Mouse (Mus musculus): ENCODE results near the gene Sumo2. TPM values are rescaled to one million over a fixed set of nuclear protein-coding genes. Genes with fewer than 3 reads are reported as not detected.
"Not testable (repeated sequence)": the region's sequence is repeated elsewhere in the genome, so short reads cannot be mapped to it uniquely, and the experiment has no call there.

Gene Sumo2
- polyA plus RNA-seq (2015; fragmentation: Nextera tagmentation; extraction: Ambion mirVana) = 1,265 and 1,278 TPM in 2 replicates

DNA sequence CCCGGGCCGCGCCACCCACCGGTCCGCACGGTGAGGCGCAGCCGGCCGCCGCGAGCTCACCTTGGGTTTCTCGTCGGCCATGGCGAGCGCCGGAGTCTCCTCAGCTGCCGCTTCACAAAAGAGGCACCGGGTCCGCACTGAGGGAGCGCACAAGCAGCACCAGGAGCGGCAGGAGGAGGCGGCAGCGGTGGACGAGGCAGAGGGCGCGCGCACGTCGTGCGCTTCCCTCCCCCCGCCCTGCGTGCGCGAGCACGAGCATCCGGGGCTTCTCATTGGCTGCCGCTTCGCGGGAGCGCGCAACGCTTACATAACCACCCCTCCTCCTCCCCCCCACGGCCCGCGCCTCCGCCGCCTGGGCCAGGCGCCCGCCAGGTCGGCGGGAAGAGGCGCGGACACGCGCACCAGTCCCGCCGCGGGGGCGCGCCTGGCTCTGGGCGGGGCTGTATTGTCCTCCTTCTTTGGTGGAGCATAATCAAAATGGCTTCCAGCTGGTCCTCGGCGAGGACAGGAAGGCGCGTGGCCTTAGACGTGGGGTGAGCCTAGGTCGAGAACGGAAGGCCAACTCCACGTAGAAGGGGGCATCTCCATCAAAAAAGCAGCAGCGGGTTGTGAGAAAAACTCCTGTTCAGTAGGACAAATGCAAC, at the start of gene Sumo2:
TSS of gene Sumo2 (minus strand) at position 239 of the 644 bp plus-strand sequence.
- peak; percentile 99 for DNase-seq (ENCODE audit: low spot score)

DNA sequence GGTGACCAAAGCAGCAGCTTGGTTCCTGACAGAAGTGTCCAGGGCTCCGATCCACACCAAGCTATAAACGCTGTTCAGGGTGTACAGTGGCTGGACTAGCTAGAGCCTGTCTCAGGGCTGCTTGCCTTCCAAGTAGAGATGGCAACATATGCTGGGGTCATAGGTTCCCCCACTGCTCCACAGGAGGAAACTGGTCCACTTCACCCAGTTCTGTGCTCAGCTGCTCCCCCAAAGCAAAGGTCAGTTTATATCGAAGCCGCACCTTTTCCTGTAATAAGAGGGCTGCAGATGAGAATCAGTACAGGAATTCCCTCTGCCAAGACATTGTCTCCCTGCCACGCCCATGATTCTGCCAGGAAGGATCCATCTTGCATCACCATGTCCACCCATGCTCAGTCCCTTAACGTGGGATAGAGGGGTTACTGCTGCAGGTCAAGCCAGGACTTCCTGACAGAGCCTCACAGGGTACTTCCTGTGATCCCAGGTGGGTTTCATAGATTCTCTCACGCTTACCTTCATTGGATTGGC, 49.6 kb upstream of the Sumo2 start:
- no peak for DNase-seq (ENCODE audit: low spot score)

DNA sequence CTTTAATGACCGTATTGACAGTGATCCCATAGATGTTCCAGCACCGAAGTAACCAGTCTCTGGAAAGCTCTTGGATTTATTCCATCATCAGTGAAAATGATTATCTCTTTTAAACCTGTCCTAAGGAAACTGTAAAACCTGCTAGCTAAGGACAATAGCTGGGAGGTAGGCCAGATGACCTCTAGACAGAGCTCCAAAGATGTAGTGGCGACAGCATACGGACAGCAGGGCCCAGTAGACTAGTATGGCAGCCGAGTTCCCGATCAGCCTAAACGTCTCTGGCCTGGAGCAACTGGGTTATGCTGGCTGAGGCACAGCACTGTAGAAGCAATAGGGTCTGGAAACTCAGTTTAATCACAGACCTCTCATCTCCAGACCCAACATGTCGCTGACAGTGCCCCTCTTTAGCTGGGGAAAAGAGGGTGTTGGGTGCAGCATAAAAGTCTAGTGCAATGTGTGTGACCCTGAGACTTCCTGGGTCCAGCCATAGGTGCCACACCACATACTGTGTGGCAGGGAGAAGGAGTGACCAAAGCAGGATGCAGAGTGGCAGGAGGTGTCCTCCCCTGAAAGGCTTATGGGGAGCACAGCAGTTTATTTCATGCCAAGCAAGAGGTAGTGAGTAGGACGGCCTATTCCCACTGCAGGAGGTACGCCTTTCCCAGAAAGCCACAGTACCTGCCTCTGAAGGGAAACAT, 48.4 kb upstream of the Sumo2 start:
- no peak for DNase-seq (ENCODE audit: low spot score)

DNA sequence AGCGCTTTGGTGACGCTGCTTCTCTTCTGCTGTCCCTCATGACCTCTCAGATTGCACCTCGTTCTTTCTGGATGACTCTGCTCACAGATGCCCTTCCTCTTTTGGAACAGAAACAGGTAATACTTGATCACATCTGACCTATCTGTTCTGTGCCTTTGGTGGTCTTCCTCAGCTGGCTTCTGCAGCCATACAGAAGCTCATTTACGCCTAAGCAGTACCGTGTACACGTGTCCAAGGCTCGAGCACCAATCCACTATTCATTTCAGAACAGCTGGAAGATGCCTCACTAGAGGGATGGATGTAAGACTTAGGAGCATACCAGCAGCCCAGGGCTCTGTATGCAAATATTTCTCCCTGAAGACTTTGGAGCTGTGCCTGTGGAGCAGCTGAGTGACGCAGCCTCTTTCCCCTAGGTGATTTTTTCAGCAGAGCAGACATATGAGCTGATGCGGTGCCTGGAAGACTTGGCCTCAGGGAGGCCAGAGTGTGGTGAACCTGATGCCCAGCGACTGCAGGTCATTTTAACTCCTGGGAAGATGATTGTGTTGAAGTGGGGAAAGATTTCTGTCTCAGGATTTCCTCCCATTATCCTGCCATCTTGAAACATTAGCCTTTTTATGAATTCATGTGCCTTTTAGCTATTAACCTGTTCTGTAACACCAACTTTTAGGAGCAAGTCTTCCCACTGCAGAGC, 47.0 kb upstream of the Sumo2 start:
- no peak for DNase-seq (ENCODE audit: low spot score)

DNA sequence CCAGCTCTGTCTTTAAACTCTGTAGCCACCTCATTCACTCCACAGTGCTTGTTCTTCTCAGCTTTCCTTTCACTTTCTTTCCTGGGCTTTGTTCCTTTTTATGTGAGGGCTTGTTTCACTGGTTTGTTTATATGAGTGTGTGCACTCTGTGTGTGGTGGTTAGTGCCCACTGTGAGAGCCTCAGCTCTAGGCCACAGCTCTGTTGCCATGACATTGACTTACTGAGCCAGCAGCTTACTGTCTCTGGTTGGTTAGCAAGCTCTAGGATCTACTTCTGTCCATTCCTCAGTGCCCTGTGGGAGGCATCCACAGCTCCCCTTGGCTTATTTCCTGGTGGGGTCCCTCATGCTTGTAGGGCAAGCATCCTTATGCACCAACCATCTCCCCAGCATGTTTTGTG, 43.0 kb upstream of the Sumo2 start:
- no peak for DNase-seq (ENCODE audit: low spot score)

DNA sequence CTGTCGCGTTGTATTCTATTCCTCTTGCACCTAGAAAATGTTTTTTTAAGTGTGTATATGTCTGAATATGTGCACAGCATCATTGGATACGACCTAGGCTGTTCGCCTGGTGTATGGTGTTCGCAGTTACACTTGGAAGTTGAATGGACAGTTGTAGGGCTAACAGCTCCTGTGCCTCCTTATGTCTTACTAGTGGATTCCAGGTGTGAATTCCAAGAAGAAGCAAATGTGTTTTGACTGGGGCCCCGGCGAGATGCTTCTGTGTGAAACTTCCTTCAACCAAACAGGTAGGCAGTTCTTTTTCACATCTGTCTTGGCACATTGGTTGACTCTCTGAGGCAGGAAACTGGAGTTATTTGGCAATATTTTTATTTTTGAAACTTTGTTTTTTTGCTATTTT, 28.9 kb upstream of the Sumo2 start:
- no peak for DNase-seq (ENCODE audit: low spot score)

DNA sequence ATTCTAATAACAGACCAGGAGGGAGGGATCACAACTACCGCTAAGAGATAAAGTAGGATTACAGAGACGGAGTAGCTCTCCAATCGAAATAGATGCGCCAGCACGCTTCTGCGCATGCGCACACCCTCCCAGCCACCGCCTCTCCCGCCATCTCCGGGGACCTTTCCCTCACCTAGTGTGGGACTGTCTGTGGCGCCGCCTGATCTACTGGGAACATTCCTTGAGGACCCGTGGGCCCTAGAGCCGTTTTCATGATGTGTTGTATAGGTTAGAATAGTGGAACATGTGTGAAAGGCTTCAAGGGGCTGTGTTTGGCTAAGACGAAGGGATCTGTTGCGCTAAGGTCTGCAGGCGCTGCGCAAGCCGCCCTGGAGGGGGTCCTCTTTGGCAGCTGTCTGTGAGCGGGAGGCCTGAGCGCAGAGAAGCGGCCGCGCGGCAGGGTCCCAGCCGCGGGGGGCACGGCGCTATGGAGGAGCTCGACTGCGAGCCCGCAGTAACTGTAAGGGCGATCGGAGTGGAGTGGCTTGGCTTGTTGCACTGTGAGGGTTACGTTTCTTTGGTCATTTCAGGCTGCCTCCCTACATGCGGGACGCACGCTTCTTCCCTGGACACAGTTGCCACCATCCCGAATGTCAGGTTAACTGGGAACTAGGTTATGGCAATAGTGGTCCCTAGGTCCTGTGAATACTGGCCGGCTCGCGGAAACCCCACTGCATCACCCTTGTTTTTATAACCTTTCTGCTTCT, 28.2 kb upstream of the Sumo2 start, which contains the start of gene Nup85:
TSS of gene Nup85 (plus strand) at position 371 of the 746 bp plus-strand sequence.
- DNase-seq (ENCODE audit: low spot score) = peak; percentile 97

DNA sequence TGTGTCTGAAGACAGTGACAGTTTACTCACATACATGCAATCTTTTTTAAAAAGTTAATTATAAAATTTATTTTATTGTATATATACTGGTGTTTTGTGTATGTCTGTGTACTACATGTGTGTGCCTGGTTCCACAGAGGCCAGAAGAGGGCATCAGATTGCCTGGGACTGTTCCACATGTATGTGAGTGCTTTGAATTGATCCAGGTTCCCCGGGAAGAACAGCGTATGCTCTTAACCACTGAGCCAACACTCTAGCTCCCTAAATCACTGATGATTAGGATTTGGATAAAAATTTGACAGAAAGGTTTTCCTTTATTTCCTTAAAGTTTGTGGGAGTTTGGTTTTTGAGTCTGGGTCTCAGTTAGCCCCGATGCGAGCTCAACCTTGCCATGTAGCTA, 27.3 kb upstream of the Sumo2 start:
- DNase-seq (ENCODE audit: low spot score) = peak; percentile 17

DNA sequence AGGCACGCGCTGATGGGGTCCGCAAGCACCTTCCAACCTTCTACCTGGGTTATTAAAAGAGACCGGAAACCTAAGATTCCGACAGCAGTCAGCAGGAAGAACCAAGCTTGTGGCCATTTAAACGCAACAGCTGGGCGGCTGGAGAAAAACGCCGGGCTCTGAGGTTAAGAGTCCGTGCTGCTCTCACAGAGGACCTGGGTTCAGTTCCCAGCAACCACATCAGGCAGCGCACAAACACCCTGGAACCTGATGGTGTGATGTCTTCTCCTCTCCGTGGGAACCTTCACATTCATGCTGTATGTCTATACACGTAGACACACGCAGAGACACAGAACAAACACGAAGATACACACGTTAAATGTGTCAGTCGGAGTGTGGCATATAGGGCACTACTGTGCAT, 19.6 kb upstream of the Sumo2 start:
- DNase-seq (ENCODE audit: low spot score) = no peak

DNA sequence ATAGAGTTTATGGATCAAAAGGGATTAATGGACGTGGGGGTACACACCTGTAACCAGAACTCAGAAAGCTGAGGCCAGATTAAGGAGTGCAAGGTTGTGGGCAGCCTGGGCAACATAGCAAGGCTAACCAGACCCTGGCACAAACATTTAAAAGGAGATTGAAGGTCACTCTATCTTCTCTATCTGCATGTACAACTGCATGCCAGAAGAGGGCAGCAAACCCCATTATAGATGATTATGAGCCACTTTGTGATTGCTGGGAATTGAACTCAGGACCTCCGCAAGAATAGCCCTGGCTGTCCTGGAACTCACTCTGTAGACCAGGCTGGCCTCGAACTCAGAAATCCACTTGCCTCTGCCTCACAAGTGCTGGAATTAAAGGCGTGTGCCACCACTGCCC, 16.7 kb upstream of the Sumo2 start:
- DNase-seq (ENCODE audit: low spot score) = peak; percentile 16

DNA sequence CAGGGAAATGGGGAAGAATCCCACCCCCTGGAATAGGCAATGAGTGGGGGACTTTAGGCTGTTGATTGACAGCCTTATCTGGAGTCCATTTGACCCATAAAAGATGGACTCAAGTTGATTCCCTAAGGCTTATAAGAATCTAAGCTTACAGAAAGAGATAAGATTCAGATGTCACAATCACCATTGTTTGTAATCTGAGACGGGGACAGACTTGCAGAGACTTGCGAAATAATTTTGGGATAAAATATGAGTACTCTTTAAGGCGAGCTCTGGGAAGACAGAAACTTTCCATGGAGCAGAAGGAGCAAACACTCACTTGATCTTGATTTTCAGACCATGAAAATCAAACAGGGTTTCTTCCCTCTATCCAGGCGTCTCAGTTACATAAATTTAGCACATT, 7.5 kb upstream of the Sumo2 start:
- DNase-seq (ENCODE audit: low spot score) = no peak

DNA sequence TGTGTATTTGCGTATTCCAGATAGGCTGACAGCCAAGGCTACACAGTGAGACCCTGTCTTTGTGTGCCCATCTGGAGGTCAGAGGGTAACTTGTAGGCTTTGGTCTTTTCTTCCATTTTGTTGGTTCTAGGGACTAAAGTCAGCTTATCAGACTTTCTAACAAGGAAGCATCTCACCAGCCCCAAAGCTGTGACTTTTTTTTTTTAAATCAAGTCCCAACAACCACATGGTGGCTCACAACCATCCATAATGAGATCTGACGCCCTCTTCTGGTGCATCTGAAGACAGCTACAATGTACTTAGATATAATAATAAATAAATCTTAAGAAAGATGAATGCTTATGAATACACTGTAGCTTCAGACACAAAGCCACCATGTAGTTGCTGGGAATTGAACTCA, 2.0 kb upstream of the Sumo2 start:
- peak; percentile 14 for DNase-seq (ENCODE audit: low spot score)

DNA sequence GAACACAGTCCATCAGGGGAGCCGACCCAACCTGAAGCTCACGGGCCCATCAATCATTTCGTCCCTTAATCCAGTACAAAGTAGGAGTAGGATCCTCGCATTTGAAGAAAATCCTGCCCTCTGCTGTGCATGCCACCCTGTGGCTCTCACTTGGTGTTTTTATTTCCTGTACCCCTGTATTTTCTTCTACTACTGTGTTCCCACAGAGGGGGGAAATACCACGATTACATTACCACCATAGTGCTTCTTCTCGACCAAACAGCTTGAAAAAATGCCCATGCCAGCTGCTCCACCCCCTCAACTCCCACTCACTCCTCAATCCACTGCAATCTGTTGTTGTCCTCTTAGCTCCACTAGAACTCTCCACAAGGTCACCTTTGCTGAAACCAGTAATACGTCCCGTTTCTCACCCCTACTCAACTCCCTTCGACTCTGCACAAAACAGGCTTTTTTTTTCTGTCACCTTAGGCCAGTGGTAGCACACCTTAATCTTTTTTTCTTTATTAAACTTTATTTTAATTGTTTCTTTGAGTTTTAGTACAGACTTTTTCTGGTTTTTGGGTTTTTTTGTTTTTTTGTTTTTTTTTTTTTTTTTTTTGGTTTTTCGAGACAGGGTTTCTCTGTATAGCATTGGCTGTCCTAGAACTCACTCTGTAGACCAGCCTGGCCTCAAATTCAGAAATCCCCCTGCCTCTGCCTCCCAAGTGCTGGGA, 936 bp upstream of the Sumo2 start:
- DNase-seq (ENCODE audit: low spot score) = peak; percentile 35

DNA sequence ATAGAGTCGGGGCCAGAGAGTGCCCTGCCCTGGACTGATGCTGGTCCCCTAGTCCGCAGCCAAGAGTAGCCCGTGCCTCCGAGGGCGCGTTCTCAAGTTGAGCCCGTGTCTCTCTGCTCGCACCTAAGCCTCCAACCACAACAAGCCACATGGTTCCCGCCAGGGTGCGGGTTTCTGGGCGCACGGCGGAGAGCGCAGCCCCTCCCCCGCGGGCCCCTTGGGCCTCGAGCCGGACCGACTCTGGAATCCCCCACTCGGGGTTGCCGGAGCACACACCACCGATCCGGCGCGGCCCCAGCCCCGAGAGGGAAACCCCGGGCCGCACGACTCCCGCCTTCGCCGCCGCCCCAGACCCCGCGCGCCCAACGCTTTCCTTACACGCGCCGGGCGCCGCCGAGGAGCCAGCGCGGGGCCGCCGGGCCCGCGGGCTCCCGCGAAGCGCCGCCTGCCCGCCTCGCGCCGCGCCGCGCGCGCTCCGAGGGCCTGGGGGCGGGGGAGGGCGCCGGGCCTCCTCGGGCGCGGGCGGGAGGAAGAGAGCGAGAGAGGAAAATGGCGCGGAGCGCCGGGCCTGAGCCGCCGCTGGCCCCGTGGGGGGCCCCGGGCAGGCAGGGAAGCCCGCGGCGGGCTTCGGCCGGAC, 557 bp downstream of the Sumo2 start:
- peak; percentile 81 for DNase-seq (ENCODE audit: low spot score)

DNA sequence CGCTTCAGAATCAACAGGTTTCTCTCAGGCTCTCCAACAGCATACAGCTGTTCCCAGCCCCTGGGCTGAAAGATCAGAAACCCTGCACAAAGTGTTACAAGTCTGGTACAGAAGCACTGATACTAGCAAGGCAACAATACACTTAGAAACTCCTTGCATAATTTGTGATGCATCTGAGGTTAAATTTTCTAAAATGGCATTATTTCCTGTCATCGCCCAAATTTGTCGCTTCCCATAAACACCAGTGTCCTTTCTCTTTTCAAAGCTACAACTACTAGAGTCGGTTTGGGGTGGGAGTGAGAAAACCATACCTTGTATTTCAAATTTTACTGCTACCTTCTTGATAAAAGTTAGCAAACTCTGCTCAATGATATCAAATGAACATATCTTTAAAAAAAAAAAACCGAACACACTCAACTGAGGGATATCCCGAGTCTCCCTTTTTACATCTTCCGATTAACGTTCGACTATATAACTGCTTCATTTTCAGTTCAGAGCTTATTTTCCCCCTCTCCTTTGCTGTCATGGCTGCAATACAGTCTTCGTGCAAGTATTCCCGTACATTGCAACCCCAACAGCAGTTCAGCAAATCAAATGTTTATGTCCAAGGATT, 1.2 kb downstream of the Sumo2 start:
- DNase-seq (ENCODE audit: low spot score) = peak; percentile 23

DNA sequence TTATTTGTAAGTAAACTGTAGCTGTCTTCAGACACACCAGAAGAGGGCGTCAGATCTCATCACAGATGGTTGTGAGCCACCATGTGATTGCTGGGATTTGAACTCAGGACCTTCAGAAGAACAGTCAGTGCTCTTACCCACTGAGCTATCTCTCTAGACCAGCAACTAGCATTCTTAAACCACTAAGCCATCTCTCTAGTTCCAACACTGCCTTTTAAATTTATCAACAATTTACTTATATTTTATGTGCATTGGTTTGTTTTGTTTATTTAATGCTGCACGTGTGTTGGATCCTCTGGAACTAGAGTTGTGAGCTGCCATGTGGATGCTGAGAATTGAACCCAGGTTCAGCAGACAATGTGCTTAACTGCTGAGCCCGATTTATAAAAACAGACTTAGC, 9.6 kb downstream of the Sumo2 start:
- DNase-seq (ENCODE audit: low spot score) = not testable (repeated sequence)

DNA sequence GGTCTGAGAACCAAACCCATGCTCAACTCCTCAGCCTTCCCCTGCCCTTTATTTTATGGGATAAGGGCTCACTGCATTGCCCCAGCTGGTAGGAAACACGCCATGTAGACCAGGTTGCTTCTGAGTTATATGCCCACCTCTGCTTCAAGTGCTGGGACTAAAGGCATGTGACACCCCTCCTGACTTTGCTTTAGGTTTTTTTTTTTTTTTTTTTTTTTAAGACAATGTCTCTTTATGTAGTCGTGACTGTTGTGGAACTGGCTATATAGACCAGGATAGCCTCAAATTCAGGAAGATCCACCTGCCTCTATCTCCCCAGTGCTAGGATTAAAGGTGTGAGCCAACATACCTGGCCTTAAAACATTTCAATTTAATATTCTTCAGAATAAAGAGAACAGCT, 13.4 kb downstream of the Sumo2 start:
- no peak for DNase-seq (ENCODE audit: low spot score)

DNA sequence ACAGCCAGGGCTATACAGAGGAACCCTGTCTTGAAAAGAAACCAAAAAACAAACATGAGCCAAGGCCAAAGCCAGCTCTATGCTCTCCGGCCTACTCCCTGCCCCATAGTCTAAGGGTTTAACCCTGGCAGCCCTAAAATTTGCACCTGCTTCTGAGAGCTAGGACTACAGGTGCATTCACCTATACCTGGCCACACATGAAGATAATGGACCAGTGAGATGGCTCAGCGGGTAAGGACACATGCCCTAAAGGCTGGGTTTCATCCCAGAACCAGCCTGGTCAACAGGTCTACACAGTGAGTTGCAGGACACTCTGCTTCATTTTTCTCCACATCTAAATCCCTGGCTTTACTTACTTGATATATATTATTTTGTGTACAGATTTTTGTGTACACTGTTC, 13.8 kb downstream of the Sumo2 start:
- DNase-seq (ENCODE audit: low spot score) = no peak

DNA sequence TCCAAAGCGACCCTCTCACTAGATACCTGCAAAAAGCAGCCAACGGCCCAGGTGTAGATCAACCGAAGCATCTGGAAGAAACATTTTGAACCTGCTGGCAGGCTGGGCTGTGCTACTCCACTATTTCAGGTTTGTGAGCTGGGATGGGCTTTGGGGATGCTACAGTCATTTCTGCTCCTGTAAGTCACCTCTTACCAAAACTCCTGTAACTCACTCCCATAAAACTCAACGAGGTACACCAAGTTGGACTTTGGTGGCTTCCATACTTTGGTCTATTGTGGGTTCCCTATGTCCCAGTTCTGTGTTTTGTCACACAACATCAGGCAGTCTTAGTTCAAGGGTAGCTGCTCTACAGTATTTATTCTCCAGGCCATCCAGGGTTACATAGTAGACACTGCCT, 15.0 kb downstream of the Sumo2 start:
- DNase-seq (ENCODE audit: low spot score) = no peak

DNA sequence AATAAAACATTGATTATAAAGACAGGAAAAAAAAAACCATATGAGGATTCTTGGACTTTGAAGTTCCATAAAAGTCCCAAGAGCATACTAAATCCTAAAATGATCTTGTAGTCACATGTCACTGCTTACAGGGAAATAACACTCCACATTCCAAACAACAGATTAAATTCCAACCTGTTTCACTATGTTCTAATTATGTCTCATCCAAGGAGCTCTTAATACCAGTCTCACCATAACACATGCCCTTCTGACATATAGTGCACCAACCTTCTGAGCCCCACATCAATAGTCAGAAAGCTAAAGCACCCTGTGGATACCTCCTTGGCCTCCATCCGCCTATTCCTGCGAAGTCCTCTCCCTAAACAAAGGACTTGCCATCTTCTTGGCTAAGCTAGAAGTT, 15.9 kb downstream of the Sumo2 start:
- DNase-seq (ENCODE audit: low spot score) = no peak
